Mouse (Mus musculus) hematopoietic stem cell, adult 5-6 weeks (primary cell): ENCODE data around the gene Mast3. TPM values are rescaled to one million over a fixed set of nuclear protein-coding genes. Genes with fewer than 3 reads are reported as not detected.

ENCODE experiments used
- ATAC-seq, 2 experiments: fragments of 125-278 bp in 1 of 2; replicated peaks in 1 of 2; 2 replicates each; pipeline ENCODE4 v1.8.0; 2016 to 2017; ENCODE audit warnings: inconsistent platforms in 2 of 2, mild to moderate bottlenecking in 2 of 2, moderate number of reproducible peaks in 2 of 2, low read depth in 1 of 2, moderate TSS enrichment in 1 of 2; ENCODE audit not compliant: low FRiP score in 2 of 2, poor library complexity in 2 of 2, severe bottlenecking in 2 of 2, insufficient read depth in 1 of 2, low TSS enrichment in 1 of 2
- total RNA-seq: library from RNA; stranded (forward); fragments of 172-1452, 232-1000 nt; gene quantifications from 2 replicates; pipeline ENCODE4 v1.2.3, GENCODE M21; 2017

The Mast3 gene
- total RNA-seq, 1 experiment from 2014 or later: 14.4 TPM

- no peak for ATAC-seq
Measured at GRCm38 (mm10) chr8:70772075-70772474, 32.8 kb downstream of the Mast3 start.

- no peak for ATAC-seq
Measured at GRCm38 (mm10) chr8:70771217-70771616, 33.6 kb downstream of the Mast3 start.

- no peak for ATAC-seq
Measured at GRCm38 (mm10) chr8:70770748-70771147, 34.1 kb downstream of the Mast3 start.

- ATAC-seq: no peak
Measured at GRCm38 (mm10) chr8:70769858-70770257, 35.0 kb downstream of the Mast3 start.

GRCm38 (mm10) chr8:70769359-70769758, 35.5 kb downstream of the Mast3 start:
- peak; percentile 86 to 90 for ATAC-seq

- ATAC-seq: no peak
Measured at GRCm38 (mm10) chr8:70768956-70769355, 35.9 kb downstream of the Mast3 start.

GRCm38 (mm10) chr8:70768231-70768776, 36.5 kb downstream of the Mast3 start:
- no peak for ATAC-seq

GRCm38 (mm10) chr8:70767503-70767902, 37.4 kb downstream of the Mast3 start:
- ATAC-seq: no peak

- peak in 1 of 2 experiments; percentile 23; a peak in 1 of 4 replicates for ATAC-seq
Measured at GRCm38 (mm10) chr8:70766571-70767440, 38.0 kb downstream of the Mast3 start.

- peak in 1 of 2 experiments; percentile 5; a peak in 1 of 4 replicates for ATAC-seq
Measured at GRCm38 (mm10) chr8:70765838-70766570, 38.9 kb downstream of the Mast3 start.

GRCm38 (mm10) chr8:70765329-70765728, 39.5 kb downstream of the Mast3 start:
- no peak for ATAC-seq

- ATAC-seq: no peak
Measured at GRCm38 (mm10) chr8:70764676-70765075, 40.2 kb downstream of the Mast3 start.

- no peak for ATAC-seq
Measured at GRCm38 (mm10) chr8:70764026-70764425, 40.8 kb downstream of the Mast3 start.

- ATAC-seq: no peak
Measured at GRCm38 (mm10) chr8:70763354-70763753, 41.5 kb downstream of the Mast3 start.

GRCm38 (mm10) chr8:70762118-70762517, 42.7 kb downstream of the Mast3 start:
- ATAC-seq: no peak

GRCm38 (mm10) chr8:70760775-70761406, 44.0 kb downstream of the Mast3 start, which contains the start of gene Mpv17l2:
Gene Mpv17l2, minus strand, starts transcription at chr8:70760946.
- ATAC-seq: peak; percentile 87 to 96

- ATAC-seq: no peak
Measured at GRCm38 (mm10) chr8:70760350-70760749, 44.5 kb downstream of the Mast3 start.
